Mouse (Mus musculus): ENCODE data around the gene Stxbp1.
A peak's percentile ranks its signal among the peaks of the same experiment; 100 is the strongest.

The Stxbp1 gene

DNA sequence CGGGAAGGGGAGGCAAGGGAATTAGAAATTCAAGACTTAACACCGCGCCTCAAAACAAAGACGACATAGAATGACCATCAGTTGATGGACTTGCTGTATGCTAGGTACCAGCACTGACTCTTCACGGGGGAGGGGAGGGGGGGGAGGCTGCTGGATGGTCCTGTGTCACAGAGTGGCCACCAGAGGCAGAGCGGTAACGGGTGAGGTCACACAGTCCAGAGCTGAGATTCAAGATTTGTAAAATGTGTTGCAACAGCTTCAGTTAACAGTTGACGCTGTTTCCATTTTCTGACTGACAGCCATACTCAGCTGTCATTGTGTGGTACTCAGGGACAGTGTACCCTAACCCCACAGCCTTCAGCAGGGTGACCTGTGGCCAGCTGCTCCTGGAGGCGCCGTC, 94.9 kb downstream of the Stxbp1 start:
- DNase-seq (ENCODE audit: low spot score) = no peak

- DNase-seq (ENCODE audit: low spot score) = no peak
These were observed 95.4 kb downstream of the Stxbp1 start for GRCm38 (mm10) chr2:32751665-32752033.

DNA sequence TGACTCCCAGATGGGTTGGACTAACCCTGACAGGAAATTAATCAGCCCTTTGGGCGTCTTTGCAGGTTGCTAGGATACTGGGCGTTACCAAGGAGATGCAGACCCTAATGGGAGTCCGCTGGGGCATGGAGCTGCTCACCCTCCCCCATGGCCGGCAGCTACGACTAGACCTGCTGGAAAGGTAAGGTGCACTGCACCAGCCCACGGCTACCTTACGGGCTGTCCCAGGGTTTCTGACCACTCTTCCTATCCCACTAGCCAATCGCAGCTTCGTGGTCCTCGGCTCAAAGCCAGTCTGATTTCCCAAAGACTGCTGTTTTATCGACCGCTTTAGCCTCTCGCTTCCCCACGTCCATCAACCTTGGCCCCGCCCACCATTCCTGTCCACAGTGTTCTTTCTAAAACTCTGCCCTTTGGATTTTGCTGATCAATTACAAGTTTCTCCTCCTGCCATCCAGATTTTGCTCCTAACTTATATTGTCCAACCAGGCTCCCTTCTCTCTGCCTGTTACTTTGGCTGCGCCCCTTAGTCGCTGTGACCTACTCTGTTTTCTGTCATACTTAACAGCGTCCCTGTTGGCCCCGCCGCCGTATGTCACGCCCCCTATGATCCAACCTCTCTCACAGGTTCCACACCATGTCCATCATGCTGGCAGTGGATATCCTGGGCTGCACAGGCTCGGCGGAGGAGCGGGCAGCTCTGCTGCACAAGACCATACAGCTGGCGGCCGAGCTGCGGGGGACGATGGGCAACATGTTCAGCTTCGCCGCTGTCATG, 96.0 kb downstream of the Stxbp1 start:
- peak; percentile 35 for DNase-seq (ENCODE audit: low spot score)

GRCm38 (mm10) chr2:32750199-32750598, 96.8 kb downstream of the Stxbp1 start:
- DNase-seq (ENCODE audit: low spot score) = no peak

- DNase-seq (ENCODE audit: low spot score) = no peak
These were observed 98.0 kb downstream of the Stxbp1 start for GRCm38 (mm10) chr2:32749082-32749481.

DNA sequence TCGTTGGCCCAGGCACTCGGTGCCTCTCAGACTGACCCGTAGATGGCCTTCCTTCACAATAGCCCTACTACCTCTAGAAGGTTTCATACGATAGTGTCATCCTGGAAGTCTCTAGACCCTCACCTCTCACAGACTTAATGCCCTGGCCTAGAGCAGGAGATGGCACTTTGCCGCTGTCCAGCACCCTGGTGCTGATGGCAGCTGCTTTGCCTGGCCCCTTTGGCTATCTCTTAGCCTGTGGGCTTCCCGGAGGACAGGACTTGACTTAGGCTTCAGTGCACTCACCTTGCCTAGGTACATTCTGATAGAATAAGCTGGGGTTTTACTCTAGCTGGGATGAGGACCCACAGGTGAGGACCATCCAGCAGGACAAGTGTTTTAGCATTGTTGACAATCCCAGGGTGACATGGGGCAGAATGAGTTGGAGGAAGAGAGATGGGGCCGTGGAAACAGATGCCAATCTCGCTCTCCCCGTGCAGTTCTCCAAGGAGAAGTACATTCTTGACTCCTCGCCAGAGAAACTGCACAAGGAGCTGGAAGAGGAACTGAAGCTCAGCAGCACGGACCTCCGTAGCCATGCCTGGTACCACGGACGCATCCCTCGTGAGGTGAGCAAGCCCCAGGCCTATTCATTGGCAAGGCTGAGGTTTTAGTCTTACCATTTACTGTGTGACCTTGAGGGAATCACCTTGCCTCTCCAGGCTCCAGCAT, 102.6 kb downstream of the Stxbp1 start:
- no peak for DNase-seq (ENCODE audit: low spot score)

- no peak for DNase-seq (ENCODE audit: low spot score)
These were observed 104.9 kb downstream of the Stxbp1 start for GRCm38 (mm10) chr2:32742173-32742531.

- DNase-seq (ENCODE audit: low spot score) = no peak
These were observed 105.5 kb downstream of the Stxbp1 start for GRCm38 (mm10) chr2:32741273-32742172.

DNA sequence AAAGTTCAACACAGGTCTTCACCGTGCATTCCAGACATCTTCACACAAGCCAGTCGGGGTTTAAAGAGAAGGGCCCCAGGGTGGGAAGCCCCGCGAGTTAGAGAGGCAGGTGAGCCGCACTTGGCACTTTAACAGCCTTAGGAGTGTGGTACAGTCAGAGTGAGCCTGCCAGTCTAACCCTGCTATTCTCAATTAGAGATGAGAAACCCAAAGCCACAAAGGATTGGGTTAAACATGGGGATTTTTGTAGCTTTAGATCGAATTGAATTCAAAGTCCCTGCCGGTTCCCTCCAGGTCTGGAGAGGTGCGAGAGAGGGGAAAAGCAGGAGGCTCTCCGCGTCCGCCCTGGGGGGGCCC, 106.2 kb downstream of the Stxbp1 start, which contains the start of gene 6330409D20Rik:
Gene 6330409D20Rik, minus strand, starts transcription at position 101 of the 357 bp plus-strand sequence.
- DNase-seq (ENCODE audit: low spot score) = no peak

DNA sequence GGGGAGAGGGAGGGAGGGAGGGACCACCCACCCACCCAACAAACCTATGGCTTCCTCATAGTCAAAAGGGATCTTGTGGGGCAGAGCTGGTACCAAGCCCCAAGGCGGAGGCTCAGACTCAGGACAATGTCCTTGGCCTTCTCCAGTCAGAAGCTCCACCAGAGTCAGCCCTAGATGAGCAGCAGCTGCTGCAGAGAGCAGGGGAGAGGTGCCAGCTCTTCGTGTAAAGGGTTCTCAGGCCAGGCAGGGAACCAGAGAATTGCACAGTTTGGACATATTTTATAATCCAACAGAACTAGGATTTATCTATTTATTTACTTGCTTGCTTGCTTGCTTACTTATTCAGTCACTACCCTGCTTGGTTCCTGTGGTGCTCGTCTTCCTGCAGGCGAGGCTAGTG, 107.7 kb downstream of the Stxbp1 start:
- no peak for DNase-seq (ENCODE audit: low spot score)
